ENCODE assay signal across 7 mouse cellular contexts in the genomic region with DNA sequence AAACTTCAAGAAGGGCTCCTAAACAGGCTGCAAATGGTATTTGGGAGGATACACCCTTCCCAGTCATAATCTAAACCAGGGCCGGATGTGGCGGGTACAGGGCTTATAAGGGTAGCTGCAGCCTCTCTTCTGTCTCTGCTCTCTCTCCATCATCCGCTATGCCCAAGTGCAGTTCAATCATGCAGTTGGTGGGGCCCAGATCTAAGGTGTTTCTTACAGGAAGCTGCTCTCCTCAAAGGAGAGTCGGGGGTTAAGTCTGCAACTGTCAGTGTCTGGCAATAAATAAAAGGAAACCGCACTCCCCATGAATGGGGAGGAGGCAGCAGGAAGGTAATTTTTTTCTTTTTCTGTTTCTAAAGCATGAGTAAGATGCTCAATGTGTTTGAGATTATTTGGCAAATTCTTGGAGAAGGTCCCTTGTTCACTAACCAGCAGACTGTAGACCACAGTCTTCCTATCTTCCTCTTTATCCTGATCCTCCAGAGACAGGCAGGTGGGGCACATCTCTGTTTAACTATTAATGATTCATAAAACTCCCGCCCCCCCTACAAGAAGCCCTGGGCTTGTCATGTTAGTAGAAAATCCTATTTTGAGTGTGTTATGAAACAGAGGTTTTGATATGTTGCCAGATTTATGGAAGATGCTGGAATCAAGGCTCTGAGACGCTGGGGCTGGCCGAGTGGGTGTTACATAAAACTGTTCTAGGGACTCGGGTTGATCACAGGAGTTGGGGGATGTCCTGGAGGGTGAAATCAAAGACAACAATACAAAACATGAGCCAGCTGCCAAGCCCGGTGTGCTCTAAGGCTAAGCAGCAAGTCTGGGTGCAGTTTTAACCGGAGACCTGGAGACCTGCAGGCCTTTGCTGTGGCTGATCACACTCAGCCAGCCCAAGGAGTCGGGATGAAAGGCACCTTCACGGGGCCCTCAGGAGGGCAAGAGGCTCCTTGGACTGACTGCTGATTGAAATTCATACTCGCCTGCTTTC.
DNase-seq lines count a peak whose midpoint lies in the region; ATAC-seq lines count a peak whose summit lies in the region.

No protein-coding gene starts in this region.

- ATAC-seq in hematopoietic stem cell, adult 5-6 weeks (replicated peaks in 1 of 2; ENCODE audit: insufficient read depth in 1 of 2, low FRiP score in 2 of 2, low TSS enrichment in 1 of 2, low read depth in 1 of 2, poor library complexity in 2 of 2, severe bottlenecking in 2 of 2), result peak; percentile 17 to 38
- ATAC-seq in limb, embryonic 11.5 days (ENCODE audit: insufficient number of reproducible peaks, low FRiP score, low TSS enrichment, low read depth), result no peak

- H3K4me2 ChIP-seq in limb, embryonic 11.5 days (ENCODE audit: low read depth, severe bottlenecking), result no peak overlapping the region

- WGBS in embryonic facial prominence, embryonic 10.5 days, result 50% methylated on average over 14 of the region's 14 CpGs
- 31% methylated on average over 14 of the region's 14 CpGs for WGBS in limb, embryonic 11.5 days

- H3K9ac ChIP-seq in limb, embryonic 11.5 days (ENCODE audit: low read length), result no peak overlapping the region

- 0 out of 2 replicates have a peak, but pooled peaks cover 7% of the 10 kb centered on the region for H3K27me3 ChIP-seq in embryonic facial prominence, embryonic 10.5 days (replicated peaks; ENCODE audit: low read depth, poor library complexity, severe bottlenecking)
- H3K27me3 ChIP-seq in limb, embryonic 11.5 days (ENCODE audit: control insufficient read depth, insufficient read depth, low read length), result no peaks in the 10 kb centered on the region

- DNase-seq in right cerebral cortex, adult 18-20 months, result peak; percentile 56
- DNase-seq in right cerebral cortex, postnatal 36 days (ENCODE audit: low spot score in 2 of 2), result no peak
- DNase-seq in embryonic facial prominence, embryonic 10.5 days (ENCODE audit: low spot score), result no peak
- peak; percentile 35 for DNase-seq in limb, embryonic 11.5 days (ENCODE audit: low spot score)
- peak; percentile 41 to 65 for DNase-seq in natural killer cell, adult 2 months (ENCODE audit: low spot score in 2 of 2)
- DNase-seq in urinary bladder, postnatal 10 days (ENCODE audit: low spot score), result no peak

- no peaks in the 10 kb centered on the region for H3K36me3 ChIP-seq in embryonic facial prominence, embryonic 10.5 days (replicated peaks)
- H3K36me3 ChIP-seq in limb, embryonic 11.5 days (ENCODE audit: control insufficient read depth, insufficient read depth, low read length), result no peaks in the 10 kb centered on the region

- no peak overlapping the region for H3K4me3 ChIP-seq in embryonic facial prominence, embryonic 10.5 days
- no peak overlapping the region for H3K4me3 ChIP-seq in limb, embryonic 11.5 days (ENCODE audit: low read depth, low read length)

- H3K27ac ChIP-seq in embryonic facial prominence, embryonic 10.5 days (replicated peaks), result peak overlapping the region; percentile 90
- no peak overlapping the region for H3K27ac ChIP-seq in limb, embryonic 11.5 days (replicated peaks; ENCODE audit: low read depth, low read length)

- peaks cover 92% of the 10 kb centered on the region for H3K4me1 ChIP-seq in embryonic facial prominence, embryonic 10.5 days
- peaks cover 64% of the 10 kb centered on the region for H3K4me1 ChIP-seq in limb, embryonic 11.5 days (ENCODE audit: control insufficient read depth, insufficient read depth, low read length)

- H3K9me3 ChIP-seq in embryonic facial prominence, embryonic 10.5 days, result no peaks in the 10 kb centered on the region
- H3K9me3 ChIP-seq in limb, embryonic 11.5 days (ENCODE audit: control insufficient read depth, low read length), result no peaks in the 10 kb centered on the region

Comparison
In these comparisons a context has a peak if more than half of its experiments do, and no peak if none do; other contexts are left out.
1. DNase-seq: peak in right cerebral cortex, adult 18-20 months (single experiment), limb, embryonic 11.5 days (single experiment) and natural killer cell, adult 2 months (2 of 2); none in right cerebral cortex, postnatal 36 days (0 of 2), embryonic facial prominence, embryonic 10.5 days (single experiment) and urinary bladder, postnatal 10 days (single experiment).